Mouse (Mus musculus) heart, postnatal 10 days (tissue): Measurements from ENCODE around the gene Gm42517. TPM values are rescaled to one million over a fixed set of nuclear protein-coding genes. Genes with fewer than 3 reads are reported as not detected.

ENCODE experiments used
- DNase-seq, 2 experiments: peaks; one replicate each; pipeline ENCODE4 v3.0.0; 2021
- intact Hi-C: fragments of 180-260 bp; cut with DNase I; formaldehyde crosslinking; loops from one replicate; pipeline ENCODE4 v1.15.1; 2025
- total RNA-seq, 2 experiments: library from RNA; stranded (reverse); gene quantifications; 2 replicates each; pipeline ENCODE4 v1.2.3; 2021

The Gm42517 gene
- under 1 TPM; 0.45 to 0.55 TPM for total RNA-seq

GRCm38 (mm10) chr5:108367871-108368332, at the start of gene Gm42517:
Gm42517 (minus strand) TSS chr5:108367922.
- DNase-seq, result peak in 1 of 2 experiments; percentile 8
- intact Hi-C loops, result no loop called here

- intact Hi-C loops, result no loop called here
- DNase-seq, result no peak
Observed at GRCm38 (mm10) chr5:108414711-108415110, 47.0 kb upstream of the Gm42517 start.

GRCm38 (mm10) chr5:108406977-108407376, 39.3 kb upstream of the Gm42517 start:
- intact Hi-C loops, result no loop called here
- DNase-seq, result no peak

- intact Hi-C loops, result no loop called here
- no peak for DNase-seq
Observed at GRCm38 (mm10) chr5:108405460-108405859, 37.7 kb upstream of the Gm42517 start.

- DNase-seq, result no peak
- intact Hi-C loops, result no loop called here
Observed at GRCm38 (mm10) chr5:108403453-108403852, 35.7 kb upstream of the Gm42517 start.

GRCm38 (mm10) chr5:108389744-108390143, 22.0 kb upstream of the Gm42517 start:
- no peak for DNase-seq
- intact Hi-C loops, result no loop called here

- intact Hi-C loops, result no loop called here
- DNase-seq, result no peak
Observed at GRCm38 (mm10) chr5:108388201-108388600, 20.5 kb upstream of the Gm42517 start, which contains the start of gene Pde6b. Pde6b (plus strand) TSS chr5:108388391.

DNA sequence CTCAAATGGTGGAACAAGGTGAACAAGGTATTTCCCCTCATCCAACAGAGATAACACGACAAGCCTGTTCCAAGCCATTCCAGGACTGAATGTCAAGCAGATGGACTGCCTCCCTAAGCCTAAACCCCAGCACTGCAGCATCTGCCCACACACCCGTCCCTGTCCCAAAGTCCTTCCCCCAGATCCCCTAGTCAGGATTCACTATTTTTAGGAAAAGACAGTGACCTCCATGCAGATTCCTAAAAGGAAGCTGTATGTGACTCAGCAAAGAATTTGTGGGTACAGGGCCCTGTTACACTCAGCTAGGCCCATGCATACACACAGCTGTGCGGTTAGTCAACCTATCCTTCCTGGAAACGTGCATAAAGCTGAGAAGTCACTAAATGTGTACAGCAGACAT, 18.7 kb upstream of the Gm42517 start:
- intact Hi-C loops, result no loop called here
- DNase-seq, result no peak

DNA sequence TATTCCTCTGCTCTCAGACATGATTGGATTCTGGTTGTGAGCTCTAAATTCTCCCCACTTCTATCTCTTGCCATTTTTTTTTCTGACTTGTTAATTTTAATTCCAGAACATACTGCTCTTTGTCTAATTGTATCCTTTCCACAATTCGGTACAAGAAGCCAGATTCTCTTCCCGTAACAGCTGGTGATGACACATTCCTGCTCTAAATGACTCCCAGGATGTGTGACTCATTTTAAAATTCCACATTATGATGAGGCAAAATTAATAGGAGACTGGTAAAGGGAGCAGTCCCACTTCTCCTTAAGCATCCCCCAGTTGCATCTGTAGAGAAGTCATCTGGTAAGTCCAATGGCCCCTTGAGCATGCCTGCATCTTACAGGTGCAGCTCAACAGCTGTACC, 17.9 kb upstream of the Gm42517 start:
- intact Hi-C loops, result no loop called here
- no peak for DNase-seq

DNA sequence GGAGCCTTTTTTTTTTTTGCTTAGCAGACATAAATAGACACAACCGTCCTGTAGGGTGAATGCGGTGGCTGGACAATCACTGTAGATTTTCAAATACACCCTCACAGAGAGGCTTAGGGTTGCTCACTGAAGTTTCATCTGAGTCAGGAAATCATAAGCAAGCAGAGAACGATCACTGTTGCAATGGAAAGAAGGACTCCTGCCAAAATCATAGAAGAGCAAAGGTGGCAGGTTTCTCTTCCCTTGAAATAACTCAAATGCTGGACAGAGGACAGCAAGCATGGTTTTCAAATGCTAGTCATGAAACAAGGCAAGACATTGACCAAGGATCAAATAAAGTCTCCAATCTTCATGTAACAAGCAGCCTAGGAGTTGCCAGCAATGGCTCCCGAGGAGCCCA, 10.6 kb upstream of the Gm42517 start:
- no peak for DNase-seq
- intact Hi-C loops, result no loop called here

DNA sequence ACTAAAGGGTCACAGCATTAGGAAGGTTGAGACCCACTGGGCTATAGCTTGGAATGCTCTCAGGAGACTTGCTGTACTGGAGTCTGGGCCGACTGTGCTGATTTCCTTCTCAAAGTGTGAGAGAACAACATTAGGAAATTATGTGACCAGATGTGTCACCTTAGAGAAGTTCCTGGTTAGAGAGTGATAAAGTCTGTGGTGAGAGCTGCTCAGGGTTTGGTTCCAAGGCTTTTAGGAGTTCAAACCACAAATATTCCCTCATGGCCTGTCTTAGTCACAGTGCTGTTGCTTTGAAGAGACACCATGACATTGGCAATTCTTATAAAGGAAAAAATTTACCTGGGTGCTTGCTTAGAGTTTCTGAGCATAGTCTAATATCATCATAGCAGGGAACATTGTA, 8.3 kb upstream of the Gm42517 start:
- intact Hi-C loops, result no loop called here
- DNase-seq, result no peak

DNA sequence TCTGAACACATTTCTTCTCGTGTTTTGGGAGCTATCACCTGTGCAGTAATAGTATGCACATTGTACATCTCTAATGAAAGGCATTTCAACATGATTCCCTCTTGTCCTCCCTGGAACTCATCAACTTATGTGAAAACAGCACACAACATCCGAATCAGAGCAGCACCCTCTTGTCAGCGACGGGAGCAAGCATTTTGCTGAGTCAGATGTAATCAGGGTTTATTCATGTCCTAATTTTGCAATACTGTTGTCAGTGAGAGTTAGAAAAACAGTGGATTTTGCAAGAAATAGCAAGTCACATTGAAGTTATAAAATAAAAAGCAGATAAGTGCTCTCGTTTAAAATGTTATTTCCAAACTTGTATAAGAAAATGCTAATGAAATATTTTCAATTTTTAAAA, 6.4 kb upstream of the Gm42517 start:
- intact Hi-C loops, result no loop called here
- no peak for DNase-seq

DNA sequence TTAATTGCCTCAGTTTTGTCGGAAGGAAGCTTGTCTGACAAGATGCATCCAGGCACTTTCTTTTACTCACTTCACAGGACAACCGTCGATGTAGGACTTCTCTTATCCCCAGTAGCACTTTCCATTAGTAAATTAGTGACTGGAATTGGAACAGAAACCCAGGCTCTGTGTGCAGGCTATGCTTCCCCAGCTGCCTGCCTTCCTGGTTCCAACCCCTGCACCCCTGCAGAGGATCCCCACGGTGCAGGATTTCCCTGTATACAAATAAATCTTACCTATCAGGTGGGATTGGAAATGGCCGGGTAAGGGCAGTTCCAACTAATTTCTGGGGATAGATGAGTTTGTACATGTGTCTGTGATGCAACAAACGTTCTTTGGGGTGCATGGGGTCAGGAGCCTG, 2.2 kb upstream of the Gm42517 start:
- intact Hi-C loops, result no loop called here
- no peak for DNase-seq

DNA sequence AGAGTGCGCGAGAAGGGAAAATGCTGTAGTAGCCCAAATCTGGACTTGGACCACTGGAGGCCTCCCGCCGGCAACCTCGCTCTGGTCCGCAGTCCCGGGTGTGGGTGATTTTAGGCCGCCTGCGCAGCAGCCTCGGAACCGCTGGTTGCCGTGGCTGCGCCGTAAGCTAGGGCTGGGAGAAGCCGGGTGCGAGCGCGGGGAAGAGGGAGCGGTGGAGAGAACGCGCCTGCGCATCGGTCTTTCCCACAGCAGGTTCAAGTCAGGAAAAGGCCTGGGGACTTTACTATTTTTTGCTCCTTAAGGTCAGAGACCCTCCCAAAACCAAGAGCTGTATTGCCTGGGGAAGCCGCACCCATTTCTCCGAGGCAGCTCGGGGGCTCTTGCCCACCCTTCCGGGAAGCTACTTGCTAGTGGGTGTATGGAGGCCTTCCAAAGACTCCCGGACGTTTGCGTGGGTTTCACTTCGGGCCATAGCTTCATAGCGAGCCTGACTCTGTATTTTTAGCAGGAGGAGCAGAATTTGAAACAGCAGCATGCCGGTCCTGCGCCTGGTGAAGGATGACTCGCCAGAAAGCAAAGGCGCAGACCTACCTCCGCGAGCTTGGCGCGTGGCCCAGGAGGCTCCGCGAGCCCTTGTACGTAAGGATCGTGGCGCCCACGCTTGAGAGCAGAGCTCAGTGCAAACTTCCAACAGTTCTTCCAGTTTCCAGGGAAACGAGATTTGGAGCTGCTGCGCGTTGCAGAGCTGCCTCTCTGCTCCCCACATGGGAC, 1.3 kb upstream of the Gm42517 start:
- DNase-seq, result peak; percentile 24 to 36
- intact Hi-C loops, result no loop called here

GRCm38 (mm10) chr5:108368446-108368845, 724 bp upstream of the Gm42517 start:
- intact Hi-C loops, result no loop called here
- DNase-seq, result peak in 1 of 2 experiments; percentile 11

DNA sequence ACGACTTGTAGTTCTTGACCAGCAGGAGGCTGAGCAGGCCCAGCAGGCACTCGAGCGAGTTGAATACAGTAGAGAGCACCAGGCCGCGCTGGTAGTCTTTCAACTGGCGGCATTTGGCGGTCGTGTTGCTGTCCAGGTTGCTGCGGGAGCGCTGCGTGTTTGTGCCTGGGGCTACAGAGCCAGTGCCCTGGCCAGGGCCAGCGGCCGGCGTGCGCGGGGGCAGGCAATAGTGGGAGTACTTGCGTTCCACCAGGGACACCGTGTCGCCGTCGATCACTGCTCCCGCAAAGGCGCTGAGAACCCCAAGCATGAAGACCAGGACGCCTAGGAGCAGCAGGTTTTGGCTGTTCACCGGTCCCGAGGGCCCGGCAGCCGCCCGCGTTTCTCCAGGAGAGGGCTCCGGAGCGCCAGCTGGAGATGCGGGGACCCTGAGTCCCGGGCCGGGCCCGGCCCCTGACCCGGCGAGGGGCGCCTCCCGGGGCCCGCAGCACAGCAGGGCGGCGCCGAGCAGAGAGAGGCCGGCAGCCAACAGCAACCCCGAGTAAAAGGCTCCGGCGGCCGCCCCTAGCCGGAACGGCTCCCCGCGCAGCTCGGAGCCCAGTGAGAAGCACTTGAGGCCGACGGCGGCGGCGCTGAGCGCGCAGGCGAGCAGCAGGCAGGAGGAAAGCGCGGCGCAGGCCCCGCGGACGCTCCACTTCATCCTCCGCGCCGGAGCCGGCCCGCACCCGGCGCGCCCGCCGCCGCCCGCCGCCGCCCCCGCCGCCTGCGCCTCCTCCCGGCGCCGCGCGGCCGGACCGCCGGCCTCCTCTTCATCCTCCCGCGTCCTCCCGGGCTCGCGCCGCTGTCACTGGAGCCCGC, 509 bp downstream of the Gm42517 start:
- DNase-seq, result peak; percentile 44 to 57
- intact Hi-C loops, result no loop called here

GRCm38 (mm10) chr5:108366328-108366983, 1.3 kb downstream of the Gm42517 start:
- DNase-seq, result peak in 1 of 2 experiments; percentile 10
- intact Hi-C loops, result no loop called here

DNA sequence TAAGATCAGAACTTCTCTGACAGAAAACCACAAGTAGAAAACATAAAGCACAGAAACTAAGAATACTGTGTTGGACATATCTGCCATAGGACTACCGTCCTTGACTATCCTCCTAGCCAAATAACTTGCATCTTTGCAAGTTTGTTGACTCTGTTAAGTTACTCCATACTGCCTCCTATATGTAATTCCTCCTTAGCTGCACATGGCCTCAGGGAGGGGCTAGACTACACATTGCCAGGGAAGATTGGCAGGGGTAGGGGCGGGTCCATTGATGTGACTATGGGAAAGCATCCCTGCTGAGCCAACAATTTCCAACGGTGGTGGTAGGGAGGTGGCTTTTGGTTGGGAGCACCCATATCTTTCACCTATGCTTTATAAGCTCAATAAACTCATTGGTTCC, 5.4 kb downstream of the Gm42517 start:
- no peak for DNase-seq
- intact Hi-C loops, result no loop called here

GRCm38 (mm10) chr5:108360211-108360610, 7.5 kb downstream of the Gm42517 start:
- DNase-seq, result no peak
- intact Hi-C loops, result no loop called here

DNA sequence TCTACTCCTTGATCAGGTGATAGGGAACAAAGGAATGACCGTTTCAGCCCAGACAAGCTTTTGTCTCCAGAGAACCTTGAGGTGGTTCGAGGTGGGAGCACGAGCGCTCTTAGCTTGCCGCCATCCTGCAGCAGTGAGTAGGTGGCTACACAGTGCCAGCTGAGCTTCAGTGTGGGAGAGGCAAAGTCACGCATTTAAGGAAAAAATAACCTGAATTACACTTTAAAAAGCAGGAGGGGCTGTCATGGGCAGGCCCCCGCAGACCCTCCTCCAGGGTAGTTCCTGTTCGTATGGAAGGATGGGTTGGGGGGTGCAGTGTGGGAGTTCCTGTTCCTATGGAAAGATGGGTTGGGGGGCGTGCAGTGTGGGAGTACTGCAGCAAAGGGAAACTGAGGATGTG, 8.2 kb downstream of the Gm42517 start:
- intact Hi-C loops, result no loop called here
- DNase-seq, result no peak

DNA sequence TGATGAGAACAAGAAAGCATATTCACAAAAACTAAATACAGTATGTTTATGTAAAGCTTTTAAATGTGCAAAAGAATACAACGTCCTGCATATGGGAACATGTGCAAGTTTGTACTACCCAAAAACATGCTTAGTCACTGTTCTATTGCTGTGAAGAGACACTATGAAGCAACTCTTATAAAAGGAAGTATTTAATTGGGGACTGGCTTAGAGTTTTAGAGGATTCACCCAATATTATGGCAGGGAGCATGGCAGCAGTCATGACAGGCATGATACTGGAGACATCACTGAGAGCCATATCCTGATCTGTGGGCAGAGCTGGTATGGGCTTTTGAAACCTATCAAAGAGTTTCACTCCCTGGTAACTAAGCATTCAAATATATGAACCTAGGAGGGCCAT, 9.9 kb downstream of the Gm42517 start:
- intact Hi-C loops, result no loop called here
- no peak for DNase-seq
